Mouse (Mus musculus): ENCODE results near the gene Cacng1. TPM values are rescaled to one million over a fixed set of nuclear protein-coding genes. Genes with fewer than 3 reads are reported as not detected.

Gene Cacng1
- 14.4 and 14.8 TPM in 2 replicates for polyA plus RNA-seq (2012; rRNA removed)
- 10.3 and 13.1 TPM in 2 replicates for polyA plus RNA-seq (2014; fragmentation: Nextera tagmentation; extraction: Ambion mirVana)

DNA sequence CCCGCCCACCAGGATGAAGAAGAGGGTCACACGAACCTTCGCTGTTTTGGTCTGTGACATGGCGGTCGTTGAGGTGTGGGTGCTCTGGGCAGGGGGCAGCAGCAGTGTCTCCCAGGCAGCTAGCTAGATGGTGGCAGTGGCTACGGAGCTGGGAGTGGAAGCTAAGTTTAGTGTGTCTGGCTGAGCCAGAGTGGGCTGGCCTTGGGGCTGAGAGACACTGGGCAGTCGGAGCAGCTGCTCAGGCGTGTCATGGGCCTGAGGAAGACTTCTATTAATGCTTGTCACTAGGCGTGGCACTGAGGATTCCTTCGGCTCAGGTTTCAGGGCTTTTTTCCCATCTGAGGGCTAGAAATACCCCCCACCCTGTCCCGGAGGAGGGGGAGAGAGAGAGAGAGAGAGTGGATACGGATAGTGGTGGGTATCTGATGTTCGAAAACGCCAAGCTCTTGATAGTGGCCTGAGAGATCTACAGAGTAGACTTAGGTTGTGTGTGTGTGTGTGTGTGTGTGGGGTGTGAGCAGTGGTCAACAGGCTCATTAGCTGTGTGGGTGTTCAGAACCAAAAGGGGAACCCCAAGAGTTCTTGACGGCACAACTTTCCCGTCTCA, at the start of gene Cacng1:
Gene Cacng1 (minus strand): TSS at position 191 of the 607 bp plus-strand sequence.
- no peak within 1 kb of the TSS for H3K9ac ChIP-seq (ENCODE audit: low read depth, low read length, severe bottlenecking)
- no peaks in the 10 kb centered on the region for H3K4me1 ChIP-seq (ENCODE audit: control insufficient read depth, insufficient read depth, low read length)
- DNase-seq (ENCODE audit: low spot score) (peak; percentile 25), ATAC-seq (ENCODE audit: low FRiP score, low read depth) (peak; percentile 73)
- no peak within 1 kb of the TSS for H3K27ac ChIP-seq (replicated peaks; ENCODE audit: low read depth, low read length)
- no peak within 1 kb of the TSS for H3K4me3 ChIP-seq (replicated peaks; ENCODE audit: low read length)
- no peak within 1 kb of the TSS for H3K4me2 ChIP-seq (replicated peaks; ENCODE audit: low read depth, low read length, severe bottlenecking)
- H3K9me3 ChIP-seq (ENCODE audit: control insufficient read depth, low read length) = no peaks in the 10 kb centered on the region
- no peak for TF ChIP-seq POLR2A (IDR thresholded peaks at IDR 0.05; ENCODE audit: borderline replicate concordance, extremely low read depth, insufficient read depth, insufficient read length)
- no peaks in the 10 kb centered on the region for H3K27me3 ChIP-seq (ENCODE audit: control insufficient read depth, insufficient read depth, low read length)
- no peaks in the 10 kb centered on the region for H3K36me3 ChIP-seq (ENCODE audit: control insufficient read depth, insufficient read depth, low read length)
- WGBS = 75% methylated on average over 16 of the region's 16 CpGs

DNA sequence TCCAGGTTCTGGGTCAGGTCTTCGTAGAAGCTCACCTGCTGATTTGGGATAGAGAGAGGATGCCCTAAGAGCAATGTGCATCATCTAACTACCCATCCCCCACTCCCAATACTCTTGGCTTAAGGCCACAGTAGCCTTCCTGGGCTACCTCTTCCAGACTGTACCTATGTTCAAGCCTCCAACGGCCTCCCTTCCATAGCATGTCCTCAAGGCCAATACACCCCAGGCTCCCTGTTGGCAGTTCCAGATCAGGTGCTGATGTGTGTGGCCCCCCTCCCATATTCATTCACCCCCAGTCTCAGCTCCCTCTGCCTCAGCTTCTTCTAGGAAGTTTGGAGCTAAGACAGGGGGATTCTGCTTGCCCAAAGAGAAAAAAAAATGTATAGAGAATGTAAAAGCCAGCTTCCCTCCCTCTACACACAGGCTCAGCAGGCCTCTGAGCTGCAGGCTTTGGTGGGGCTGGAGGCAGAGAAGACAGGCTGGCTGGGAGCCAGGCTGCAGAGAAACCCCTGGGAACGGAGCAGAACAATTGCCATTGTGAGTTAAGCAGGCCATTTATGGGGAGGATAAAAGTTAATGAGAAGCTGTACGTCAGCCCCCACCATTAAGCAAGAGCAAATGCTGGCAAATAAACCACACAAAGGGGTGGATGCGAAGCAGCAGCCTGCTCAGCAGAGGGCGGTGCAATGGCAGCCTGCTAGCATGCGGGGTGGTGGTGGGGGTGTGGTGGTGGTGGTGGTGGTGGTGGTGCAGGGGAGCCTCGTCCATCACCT, 46.6 kb upstream of the Cacng1 start:
- TF ChIP-seq POLR2A (IDR thresholded peaks at IDR 0.05; ENCODE audit: borderline replicate concordance, extremely low read depth, insufficient read depth, insufficient read length) = no peak

DNA sequence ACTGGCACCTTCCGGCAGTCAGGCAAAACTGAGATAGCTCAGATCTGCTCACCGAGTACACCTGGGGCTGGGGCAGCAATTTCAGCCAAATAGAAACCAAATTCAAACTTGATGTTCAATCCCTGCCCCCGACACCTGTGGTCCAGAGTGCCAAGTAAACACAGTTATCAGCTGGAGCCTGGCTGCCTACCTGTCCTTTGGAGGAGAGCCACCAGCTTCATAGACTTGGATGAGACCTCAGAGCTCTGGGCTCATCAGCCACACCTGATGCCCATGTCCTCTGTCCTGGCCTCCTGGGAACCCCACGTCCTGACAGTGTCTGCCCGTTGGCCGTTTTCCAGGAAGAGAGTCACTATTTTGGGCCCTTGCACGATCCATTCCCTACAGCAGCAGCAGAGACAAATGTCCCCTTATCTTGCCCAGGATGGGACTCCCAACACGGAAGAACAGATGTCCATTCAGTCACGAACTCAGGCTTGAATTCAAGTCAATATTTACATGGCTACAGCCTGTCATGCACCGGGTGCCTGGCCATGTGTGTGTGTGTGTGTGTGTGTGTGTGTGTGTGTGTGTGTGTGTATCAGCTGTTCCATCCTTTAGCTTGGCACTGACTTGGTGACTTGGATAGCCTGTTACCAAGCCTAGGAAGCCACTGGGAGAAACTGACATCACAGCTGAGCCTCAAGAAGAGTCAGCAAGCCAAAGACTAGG, 45.6 kb upstream of the Cacng1 start:
- Histone ChIP-seq H3K27me3 (ENCODE audit: control insufficient read depth, insufficient read depth, low read length) (no peaks in the 10 kb centered on the region), H3K4me3 (replicated peaks; ENCODE audit: low read length) (no peak overlapping the region), H3K27ac (replicated peaks; ENCODE audit: low read depth, low read length) (no peak overlapping the region), H3K9ac (ENCODE audit: low read depth, low read length, severe bottlenecking) (no peak overlapping the region), H3K9me3 (ENCODE audit: control insufficient read depth, low read length) (no peaks in the 10 kb centered on the region), H3K4me1 (ENCODE audit: control insufficient read depth, insufficient read depth, low read length) (peaks cover 32% of the 10 kb centered on the region), H3K4me2 (replicated peaks; ENCODE audit: low read depth, low read length, severe bottlenecking) (no peak overlapping the region), H3K36me3 (ENCODE audit: control insufficient read depth, insufficient read depth, low read length) (no peaks in the 10 kb centered on the region)
- 76% methylated on average over 10 of the region's 10 CpGs for WGBS
- no peak for ATAC-seq (ENCODE audit: low FRiP score, low read depth)
- no peak for DNase-seq (ENCODE audit: low spot score)
- TF ChIP-seq POLR2A (IDR thresholded peaks at IDR 0.05; ENCODE audit: borderline replicate concordance, extremely low read depth, insufficient read depth, insufficient read length) = no peak

More for the DNA sequence above, 46.6 kb upstream of the Cacng1 start:
- Histone ChIP-seq H3K27ac (replicated peaks; ENCODE audit: low read depth, low read length) (peak overlapping the region; percentile 62), H3K4me2 (replicated peaks; ENCODE audit: low read depth, low read length, severe bottlenecking) (0 out of 2 replicates have a peak overlapping the region, but pooled peaks have one; percentile 13), H3K4me3 (replicated peaks; ENCODE audit: low read length) (no peak overlapping the region), H3K9me3 (ENCODE audit: control insufficient read depth, low read length) (no peaks in the 10 kb centered on the region), H3K9ac (ENCODE audit: low read depth, low read length, severe bottlenecking) (no peak overlapping the region), H3K36me3 (ENCODE audit: control insufficient read depth, insufficient read depth, low read length) (no peaks in the 10 kb centered on the region), H3K27me3 (ENCODE audit: control insufficient read depth, insufficient read depth, low read length) (no peaks in the 10 kb centered on the region), H3K4me1 (ENCODE audit: control insufficient read depth, insufficient read depth, low read length) (peaks cover 32% of the 10 kb centered on the region)
- DNase-seq (ENCODE audit: low spot score) (peak; percentile 82), ATAC-seq (ENCODE audit: low FRiP score, low read depth) (peak; percentile 79)
- WGBS = 19% methylated on average over 8 of the region's 8 CpGs

DNA sequence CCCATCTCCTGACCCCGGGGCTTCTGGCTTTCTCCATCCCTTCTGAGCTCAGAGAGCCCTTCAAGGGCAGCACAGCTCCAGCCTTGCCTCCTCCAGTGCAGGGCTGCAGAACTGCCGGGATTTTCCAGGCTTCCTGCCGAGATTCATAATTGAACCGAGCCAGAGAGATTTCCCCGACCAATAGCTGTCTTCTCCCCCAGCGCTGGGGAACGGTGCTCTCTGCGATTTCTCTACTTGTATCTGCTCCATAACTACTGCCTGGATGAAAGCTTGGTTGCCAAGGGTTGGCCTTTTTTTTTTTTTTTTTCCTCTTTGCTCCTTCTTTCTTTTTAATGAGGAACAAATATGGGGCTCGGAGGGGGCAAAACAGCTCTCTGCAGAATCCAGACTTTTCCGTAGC, 43.7 kb upstream of the Cacng1 start:
- Histone ChIP-seq H3K4me2 (replicated peaks; ENCODE audit: low read depth, low read length, severe bottlenecking) (peak overlapping the region; percentile 11; the same call in 1 of the 2 replicates), H3K27ac (replicated peaks; ENCODE audit: low read depth, low read length) (peak overlapping the region; percentile 33; the same call in 1 of the 2 replicates), H3K36me3 (ENCODE audit: control insufficient read depth, insufficient read depth, low read length) (no peaks in the 10 kb centered on the region), H3K9ac (ENCODE audit: low read depth, low read length, severe bottlenecking) (no peak overlapping the region), H3K4me1 (ENCODE audit: control insufficient read depth, insufficient read depth, low read length) (peaks cover 32% of the 10 kb centered on the region), H3K27me3 (ENCODE audit: control insufficient read depth, insufficient read depth, low read length) (no peaks in the 10 kb centered on the region), H3K9me3 (ENCODE audit: control insufficient read depth, low read length) (no peaks in the 10 kb centered on the region), H3K4me3 (replicated peaks; ENCODE audit: low read length) (no peak overlapping the region)
- peak; percentile 16; the same call in 1 of the 2 replicates for ATAC-seq (ENCODE audit: low FRiP score, low read depth)
- no peak for TF ChIP-seq POLR2A (IDR thresholded peaks at IDR 0.05; ENCODE audit: borderline replicate concordance, extremely low read depth, insufficient read depth, insufficient read length)
- WGBS = 25% methylated on average over 10 of the region's 10 CpGs
- peak; percentile 56 for DNase-seq (ENCODE audit: low spot score)

DNA sequence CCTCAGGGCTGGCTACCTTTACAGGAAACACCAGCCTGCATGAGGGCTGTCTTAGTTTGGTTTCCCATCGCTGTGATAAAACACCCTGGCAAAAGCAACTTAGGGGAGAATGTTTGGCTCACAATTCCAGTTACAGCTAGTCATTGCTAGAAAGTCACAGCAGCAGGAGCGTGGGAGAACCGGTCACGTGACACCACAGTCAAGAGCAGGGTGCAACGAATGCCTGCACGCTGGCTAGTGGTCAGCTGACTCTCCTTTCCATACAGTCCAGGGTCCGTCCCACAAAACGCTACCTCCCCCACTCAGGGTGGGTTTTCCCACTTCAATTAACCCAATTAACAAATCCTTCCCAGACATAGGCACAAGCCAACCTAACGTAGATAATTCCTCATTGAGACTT, 43.2 kb upstream of the Cacng1 start:
- H3K9me3 ChIP-seq (ENCODE audit: control insufficient read depth, low read length) = no peaks in the 10 kb centered on the region
- WGBS = 62% methylated on average over 9 of the region's 9 CpGs
- DNase-seq (ENCODE audit: low spot score) (no peak), ATAC-seq (ENCODE audit: low FRiP score, low read depth) (no peak)
- no peak overlapping the region for H3K4me2 ChIP-seq (replicated peaks; ENCODE audit: low read depth, low read length, severe bottlenecking)
- no peak for TF ChIP-seq POLR2A (IDR thresholded peaks at IDR 0.05; ENCODE audit: borderline replicate concordance, extremely low read depth, insufficient read depth, insufficient read length)
- no peak overlapping the region for H3K27ac ChIP-seq (replicated peaks; ENCODE audit: low read depth, low read length)
- H3K9ac ChIP-seq (ENCODE audit: low read depth, low read length, severe bottlenecking) = no peak overlapping the region
- no peak overlapping the region for H3K4me3 ChIP-seq (replicated peaks; ENCODE audit: low read length)
- H3K4me1 ChIP-seq (ENCODE audit: control insufficient read depth, insufficient read depth, low read length) = peaks cover 32% of the 10 kb centered on the region
- H3K27me3 ChIP-seq (ENCODE audit: control insufficient read depth, insufficient read depth, low read length) = no peaks in the 10 kb centered on the region
- no peaks in the 10 kb centered on the region for H3K36me3 ChIP-seq (ENCODE audit: control insufficient read depth, insufficient read depth, low read length)

Data from limb, embryonic 14.5 days (tissue).